Mouse (Mus musculus): ENCODE results near the gene Sipa1l1.
"Not testable (repeated sequence)": the region's sequence is repeated elsewhere in the genome, so short reads cannot be mapped to it uniquely, and the experiment has no call there.

Sipa1l1 gene

DNA sequence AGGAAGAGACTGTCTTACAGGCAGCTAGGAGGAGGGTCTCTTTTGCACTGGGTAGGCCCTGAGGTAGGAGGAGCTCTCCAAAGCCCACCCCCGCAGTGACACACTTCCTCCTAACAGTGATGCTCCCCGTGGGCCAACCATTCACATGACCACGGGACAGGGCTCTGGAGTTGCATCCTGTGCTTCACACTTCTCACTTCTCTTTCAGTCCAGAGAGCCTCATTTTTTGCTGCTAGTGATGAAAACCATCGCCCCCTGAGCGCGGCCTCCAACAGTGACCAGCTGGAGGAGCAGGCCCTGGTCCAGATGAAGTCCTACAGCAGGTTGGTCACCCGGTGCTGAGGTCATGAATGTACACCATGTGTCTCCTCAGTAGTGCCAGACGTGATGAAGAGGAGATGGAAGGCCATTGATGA is 277.5 kb downstream of the Sipa1l1 start:
- no peak for DNase-seq

DNA sequence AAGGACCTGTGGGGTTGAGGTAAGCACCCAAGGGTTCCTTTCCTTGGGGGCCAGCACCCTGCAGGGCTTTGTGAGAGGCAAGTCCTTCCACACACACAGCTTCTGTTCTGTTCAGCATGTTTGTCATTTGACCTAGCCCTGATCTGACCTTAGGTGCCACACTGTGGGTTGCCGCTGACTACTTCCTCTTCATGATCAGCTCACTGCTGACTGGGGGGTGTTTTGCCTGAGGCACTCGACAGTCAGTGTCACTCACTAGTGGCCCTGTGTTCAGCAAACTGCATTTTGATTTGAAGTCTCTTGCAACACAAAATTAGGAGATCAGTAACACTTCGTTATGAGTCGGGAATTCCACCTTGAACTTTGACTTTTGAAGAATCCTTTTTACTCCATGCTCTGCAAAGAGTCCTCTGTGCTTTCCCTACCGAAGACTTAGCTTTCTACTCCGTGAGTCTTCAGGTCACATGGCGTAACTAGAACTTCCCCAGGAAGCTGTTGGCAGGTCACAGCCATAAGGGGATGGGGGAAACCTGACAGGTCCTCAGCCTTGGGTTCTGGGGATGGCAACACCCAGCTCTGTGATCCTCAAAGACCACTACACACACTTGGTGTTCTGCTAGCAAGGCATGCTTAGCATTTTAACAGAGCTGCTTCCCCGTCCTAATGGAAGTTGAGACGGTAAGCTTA is 279.2 kb downstream of the Sipa1l1 start:
- no peak for DNase-seq

DNA sequence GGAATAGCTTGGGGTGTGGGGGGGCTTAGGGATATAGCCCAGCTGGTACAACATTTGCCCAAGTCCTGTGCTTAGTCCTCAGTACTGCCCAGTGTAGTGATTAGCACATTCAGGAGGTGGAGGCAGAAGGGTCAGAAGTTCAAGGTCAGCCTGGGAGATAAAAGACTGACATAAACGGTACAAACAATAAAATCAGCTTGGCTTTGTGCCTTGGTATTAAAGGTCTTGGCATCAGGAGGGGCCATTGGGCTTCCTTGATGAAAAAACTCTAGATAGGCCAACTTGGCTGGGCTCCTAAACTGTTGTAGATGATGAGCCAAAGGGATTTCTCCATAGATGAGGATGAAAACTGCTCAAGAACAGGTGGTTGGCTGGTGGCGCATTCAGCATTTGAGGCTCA is 283.3 kb downstream of the Sipa1l1 start:
- DNase-seq, result no peak

DNA sequence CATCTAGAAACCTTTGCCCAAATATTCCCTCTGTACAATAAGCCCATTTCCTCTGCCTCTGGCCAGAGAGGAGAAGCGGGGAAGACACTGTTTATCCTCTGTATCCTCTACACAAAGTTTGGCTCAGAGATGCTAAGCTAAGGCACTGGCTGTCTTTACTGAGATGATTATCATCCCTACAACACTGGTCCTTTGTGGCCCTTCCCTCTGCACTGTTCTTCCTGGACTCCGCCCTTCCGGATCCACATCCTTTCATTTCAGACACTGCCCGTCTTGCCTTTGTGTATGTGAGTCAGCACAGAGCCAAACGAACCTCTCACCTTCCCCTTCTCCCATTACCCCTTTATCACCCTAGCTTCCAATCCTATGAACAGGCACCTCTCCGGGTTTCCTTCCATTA is 285.3 kb downstream of the Sipa1l1 start:
- DNase-seq, result no peak

DNA sequence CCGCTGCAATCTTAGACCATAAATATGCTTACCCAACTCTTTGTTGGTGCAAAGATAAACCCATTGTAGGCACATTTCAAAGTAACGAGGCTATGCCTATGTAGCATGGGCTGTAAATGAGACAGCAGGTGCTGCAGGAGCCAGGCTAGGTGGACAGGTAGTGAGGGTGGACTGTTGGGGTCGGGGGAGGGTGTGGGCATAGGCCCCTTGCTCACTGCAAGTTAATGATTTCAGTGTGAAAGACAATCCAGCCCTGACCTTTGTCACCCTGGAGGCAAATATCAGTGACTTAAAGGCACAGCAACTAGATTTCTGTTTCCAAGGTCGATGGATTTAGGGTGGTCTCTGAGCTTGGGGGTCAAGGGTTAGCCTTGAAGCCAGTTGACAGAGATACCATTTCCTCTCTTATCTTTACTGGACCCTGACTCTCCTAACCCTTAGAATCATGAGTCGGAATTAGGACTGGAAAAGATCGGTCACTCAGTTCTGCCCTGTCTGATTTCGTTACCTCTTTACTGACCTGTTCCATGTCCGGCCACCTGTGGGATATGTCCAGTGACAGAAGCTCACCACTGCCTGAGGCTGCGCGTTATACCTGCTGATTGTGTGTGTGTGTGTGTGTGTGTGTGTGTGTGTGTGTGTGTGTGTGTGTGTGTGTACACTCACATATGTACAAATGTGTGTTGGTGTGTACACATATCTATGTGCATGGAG is 286.7 kb downstream of the Sipa1l1 start:
- DNase-seq, result no peak

DNA sequence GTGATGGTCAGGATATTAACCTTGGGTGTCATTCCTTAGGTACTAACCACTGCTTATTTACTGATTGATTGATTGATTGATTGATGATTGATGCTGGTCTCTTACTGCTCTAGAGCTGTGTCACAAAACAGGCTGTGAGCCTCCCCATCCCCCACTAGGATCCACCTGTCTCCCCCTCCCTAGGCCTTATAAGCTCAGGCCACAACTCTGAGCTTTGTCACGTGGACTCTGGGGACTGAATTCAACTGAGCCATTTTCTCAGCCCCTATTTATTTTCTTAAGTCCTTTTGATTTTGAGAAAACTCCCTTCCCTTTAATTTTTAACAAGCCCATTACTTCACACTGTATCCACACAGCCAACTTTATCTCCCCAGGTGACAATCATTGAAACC is 287.3 kb downstream of the Sipa1l1 start:
- no peak for DNase-seq

DNA sequence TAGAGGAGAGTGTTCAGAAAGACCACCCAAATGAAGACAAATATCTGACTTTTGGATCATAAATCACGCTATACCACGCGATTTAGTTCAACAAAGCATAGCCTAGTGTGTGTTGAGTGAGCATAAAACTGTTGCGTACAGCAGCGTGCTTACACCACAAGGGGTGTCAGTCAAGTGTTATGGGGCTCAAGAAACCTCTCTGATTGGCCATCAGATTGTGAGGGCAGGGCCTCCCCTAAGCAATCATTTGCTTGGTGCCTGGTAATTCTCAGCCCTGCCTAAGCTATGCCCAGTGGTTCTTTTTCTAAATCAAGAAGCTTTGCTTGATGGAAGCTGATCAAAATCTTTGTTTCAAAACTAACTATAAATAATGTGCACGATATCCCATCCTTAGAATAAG is 288.5 kb downstream of the Sipa1l1 start:
- DNase-seq, result no peak

DNA sequence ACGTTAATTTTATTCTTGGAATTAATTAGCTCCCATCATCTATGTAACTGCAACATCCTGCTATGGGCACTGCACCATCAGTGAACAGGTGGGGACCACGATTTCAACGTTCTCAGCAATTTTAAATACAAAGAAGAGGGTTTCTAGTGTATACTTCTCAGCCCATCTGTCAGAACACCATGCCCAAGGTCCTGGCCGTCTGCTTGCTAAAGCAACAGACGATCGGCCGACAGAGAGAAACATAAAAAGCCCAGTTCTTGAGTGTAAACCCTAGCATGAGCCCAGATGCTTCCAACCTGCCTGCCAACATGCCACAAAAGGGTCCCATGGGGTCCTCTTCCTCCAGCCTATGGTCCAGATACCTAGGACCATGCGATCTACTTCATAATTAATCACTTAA is 288.9 kb downstream of the Sipa1l1 start:
- DNase-seq, result peak; percentile 26

DNA sequence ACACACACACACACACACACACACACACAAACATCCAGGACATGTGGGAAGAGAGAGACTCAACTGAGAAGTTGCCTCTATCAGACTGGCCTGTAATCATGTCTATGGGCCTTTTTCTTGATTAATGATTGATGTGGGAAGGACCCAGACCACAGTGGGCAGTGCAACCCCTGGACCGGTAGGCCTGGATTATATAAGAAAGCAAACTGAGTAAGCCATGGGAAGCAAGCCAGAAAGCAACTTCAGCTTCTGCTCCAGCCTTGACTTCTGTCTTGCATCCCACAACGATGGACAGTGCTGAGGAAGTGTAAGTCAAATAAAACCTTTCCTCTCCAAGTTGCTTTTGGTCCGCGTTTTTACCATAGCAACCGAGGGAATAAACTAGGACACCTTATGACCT is 298.1 kb downstream of the Sipa1l1 start:
- DNase-seq, result no peak

DNA sequence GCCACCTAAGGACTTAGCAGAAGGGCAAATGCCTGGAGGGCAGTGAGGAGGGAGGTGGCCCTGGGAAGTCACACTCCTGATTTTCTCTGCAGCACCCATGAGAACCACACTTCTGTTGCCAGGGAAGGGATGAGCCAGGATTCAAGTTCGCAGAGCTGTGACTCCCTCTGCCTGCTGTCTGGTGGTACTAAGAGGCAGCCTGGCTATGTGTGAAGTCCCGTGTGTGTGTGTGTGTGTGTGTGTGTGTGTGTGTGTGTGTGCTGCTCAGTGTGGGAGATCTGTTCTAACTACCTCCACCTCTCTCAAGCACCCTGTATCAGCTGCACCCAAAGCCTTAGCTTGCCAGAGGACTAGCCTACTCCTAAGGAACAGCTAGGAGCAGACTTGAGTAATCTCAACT is 298.5 kb downstream of the Sipa1l1 start:
- DNase-seq, result no peak

DNA sequence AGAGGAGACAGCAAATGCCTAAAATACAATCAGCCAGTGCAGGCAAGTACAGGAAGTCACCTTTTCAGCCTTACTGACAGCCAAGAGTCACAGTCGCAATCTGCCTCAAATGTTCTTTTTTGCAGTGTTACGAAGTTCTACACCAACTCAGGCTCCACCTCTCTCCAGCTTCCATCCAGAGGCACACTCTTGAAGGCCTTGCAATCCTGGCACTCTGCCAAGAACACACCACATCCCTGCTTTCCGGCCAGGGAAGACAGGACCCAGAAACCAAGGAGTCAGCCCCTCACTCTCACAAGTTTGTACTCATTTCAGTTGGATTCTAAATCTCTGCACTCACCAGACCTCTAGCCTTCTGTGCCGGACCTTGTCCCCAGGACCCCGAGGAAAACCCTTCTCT is 299.3 kb downstream of the Sipa1l1 start:
- no peak for DNase-seq

DNA sequence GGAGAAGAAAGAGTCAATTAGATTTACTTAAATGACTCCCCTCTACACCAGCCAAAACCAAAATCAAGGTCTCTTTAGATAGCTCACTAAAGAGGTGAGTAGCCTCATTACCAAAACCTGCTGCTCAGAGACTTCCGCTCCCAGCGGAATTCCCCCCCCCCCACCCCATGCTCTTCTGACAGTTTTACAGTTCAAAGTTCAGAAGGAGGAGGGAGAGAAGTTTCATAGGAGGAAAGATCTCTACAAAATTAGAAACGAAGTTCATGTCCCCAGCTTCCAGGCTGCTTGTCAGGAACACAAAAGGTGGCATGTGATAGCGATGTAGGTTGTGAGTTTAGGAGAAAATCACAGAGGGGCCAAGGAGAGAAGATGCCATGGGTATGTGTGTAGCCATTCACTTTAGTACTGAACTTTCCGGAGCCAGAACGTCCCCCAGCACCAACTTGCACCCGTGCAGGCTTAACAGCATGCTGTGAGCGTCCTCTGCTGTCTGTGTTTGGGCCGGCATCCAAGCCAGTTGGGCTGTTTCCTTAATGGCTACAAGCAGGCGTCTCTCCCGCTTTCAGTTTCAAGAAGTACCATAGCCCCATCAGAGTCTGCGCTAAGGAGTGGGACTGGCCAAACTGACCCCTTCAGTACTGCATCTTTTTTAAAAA is 300.7 kb downstream of the Sipa1l1 start:
- DNase-seq, result peak; percentile 82

DNA sequence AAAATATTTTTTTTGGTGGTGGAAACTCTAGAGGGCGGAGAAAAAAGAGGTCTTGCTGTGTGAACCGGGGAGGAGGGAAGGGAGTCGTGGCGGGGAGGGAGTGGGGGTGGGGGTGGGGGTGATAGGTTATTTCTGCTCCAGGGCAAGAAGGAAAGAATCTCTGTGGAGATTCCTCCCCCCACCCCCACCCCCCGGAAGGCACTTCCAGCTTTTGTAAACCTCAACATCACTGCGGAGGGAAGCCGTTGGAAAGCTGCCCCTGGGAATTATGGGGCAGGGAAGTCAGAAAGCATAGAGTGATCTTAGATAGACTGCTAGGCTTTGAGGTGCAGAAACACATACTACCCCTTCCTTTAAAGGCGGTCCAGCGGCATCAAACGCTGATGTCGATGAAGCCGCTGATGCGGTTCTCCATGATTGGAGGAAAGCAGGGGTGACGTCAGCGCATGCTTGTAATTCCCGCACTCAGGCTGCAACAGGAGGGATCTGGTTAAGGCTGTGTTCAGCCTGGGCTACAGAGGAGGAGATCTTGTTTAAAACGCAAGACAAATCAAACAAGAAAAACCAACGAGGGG is 301.3 kb downstream of the Sipa1l1 start:
- DNase-seq, result peak; percentile 70

DNA sequence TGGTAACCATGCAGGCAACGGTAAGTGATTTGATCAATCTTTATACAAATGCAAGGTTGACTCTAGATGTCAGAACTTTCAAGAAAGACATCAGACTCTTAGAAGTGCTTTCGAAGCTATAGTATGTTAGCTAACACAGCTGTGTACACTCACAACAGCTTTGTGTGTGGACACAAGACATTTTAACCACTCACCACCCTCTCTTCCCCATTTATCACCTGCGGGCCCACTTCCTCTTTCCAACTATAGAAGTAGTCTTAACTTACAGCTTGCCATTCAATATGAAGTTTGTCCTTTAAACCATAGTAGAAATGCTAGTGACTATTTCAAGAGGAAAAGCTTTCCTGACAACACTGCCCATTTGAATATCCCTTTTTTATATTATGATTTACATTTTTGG is 303.7 kb downstream of the Sipa1l1 start:
- no peak for DNase-seq

DNA sequence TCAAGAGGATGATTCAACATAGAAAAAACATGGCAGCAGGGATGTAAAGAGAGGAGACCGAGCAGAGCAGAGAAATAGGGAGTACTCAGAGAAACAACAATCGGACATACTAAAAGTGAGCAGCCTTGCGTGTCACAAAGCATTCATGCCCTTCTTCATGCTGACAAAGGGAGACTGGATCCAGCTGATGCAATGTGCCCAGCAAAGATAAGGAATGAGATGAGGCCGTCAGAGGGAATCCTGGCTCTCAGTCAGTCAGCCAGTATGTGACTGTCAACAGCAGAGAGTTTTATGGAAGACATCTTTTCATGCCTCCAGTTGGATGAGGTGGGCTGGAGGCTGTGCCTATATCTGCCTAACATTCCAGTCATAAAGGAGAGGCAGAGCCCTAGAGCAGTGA is 304.1 kb downstream of the Sipa1l1 start:
- no peak for DNase-seq

DNA sequence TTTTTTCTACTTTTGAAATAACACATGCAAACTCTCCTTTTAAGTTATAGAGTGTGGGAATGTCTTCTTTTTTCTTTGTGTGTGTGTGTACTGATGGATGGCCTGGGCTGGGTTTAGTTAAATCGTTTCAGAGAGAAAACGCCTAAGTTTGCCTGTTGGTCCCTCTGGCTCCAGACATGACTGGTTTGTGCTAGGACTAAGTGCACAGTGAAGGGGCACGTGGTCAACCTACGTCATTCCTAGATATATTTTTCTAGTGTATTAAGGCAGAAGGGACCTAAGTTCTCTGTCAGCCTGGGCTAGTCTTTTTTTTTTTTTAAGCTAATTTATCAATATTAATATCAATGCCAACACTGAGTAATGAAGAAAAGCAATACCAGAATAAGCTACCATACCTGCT is 305.3 kb downstream of the Sipa1l1 start:
- no peak for DNase-seq

DNA sequence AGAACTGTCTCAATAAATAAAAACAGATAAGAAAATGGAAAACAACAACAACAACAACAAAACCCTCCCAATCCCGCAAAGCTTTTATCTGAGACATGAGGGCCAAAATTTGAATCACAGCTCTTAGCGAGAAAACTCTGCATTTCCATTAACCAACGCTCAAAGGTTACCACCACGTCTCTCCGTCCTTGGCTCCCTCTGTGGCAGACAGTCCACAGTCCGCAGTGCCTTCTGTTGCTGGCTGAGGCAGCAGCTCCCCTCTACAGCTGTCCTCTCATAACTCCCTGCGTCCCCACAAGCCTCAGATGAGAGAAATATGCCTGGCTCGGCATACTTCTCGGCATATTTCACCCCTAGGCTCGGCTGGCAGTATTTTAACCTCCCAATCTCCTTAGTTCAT is 306.9 kb downstream of the Sipa1l1 start:
- no peak for DNase-seq

DNA sequence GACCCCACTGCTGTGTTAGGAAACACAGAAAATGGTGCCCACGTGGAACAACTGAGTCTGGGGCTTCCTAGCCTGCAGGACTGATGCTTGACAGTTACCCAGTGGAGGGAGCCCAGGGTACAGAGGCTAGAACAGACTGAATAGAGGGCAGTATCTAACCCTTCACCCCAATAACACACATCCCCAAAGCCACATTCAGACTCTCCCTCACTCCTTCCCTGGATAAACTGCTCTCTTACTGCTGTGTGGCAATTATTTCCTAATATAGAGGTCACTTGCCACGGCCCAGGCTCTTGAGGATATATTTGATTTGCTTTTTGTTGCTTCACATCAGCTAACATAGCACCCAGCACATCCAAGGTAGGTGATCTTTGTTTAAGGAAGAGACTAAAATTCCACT is 307.5 kb downstream of the Sipa1l1 start:
- no peak for DNase-seq

DNA sequence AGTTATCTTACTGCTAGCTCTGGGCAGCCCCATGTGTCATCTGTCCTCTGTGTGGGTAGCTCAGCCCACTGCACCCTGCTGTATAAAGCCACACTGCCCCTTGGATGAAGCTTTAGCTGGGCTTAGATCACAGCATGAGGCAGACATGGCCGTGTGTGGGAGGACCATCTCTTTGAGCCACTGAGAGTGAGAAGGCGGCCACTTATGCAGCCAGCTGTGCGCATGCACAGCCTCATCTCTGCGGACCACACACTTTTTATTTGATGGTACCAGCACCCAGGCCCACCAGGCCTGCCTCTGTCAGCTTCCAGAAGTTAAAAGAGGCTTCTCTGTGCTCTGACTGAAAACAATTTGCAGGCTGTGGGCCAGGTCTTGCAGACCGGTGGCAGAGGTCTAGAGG is 308.7 kb downstream of the Sipa1l1 start:
- no peak for DNase-seq

DNA sequence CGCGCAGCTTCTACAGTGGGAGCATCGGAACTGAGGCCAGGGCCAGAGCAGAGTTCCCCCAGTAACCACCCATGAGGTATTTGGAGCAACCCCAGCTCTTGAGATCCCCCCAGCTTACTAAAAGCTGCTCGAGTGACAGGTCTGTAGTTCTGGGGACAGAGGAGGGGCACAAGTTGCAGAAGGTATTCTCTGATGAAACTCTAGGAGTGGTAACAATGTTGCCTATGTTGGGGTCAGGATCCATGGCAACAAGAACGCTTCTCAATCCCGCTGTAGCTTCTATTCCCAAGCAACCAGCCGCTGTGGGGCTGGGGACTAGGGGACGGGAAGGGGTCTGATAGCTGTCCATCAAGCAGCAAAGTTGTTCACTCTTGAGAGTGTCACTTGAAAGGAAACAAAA is 309.1 kb downstream of the Sipa1l1 start:
- no peak for DNase-seq

DNA sequence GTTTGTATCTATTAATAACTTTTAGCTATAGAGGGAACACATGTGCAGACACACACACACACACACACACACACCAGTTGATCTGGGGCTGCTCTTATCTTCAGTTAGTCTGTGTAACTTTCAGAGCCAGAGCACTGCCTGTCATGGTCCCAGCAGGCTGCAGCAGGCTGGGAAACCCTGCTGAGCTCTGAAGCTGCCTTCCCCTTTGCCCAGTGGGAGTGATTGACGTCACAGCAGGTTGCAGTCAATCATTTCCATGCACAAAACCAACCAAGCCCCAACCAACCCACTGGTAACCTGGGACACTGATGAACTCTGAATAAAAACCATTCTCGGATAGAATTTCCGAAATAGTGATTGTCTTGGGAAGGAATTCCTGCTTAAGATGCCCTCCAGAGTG is 310.3 kb downstream of the Sipa1l1 start:
- DNase-seq, result no peak

DNA sequence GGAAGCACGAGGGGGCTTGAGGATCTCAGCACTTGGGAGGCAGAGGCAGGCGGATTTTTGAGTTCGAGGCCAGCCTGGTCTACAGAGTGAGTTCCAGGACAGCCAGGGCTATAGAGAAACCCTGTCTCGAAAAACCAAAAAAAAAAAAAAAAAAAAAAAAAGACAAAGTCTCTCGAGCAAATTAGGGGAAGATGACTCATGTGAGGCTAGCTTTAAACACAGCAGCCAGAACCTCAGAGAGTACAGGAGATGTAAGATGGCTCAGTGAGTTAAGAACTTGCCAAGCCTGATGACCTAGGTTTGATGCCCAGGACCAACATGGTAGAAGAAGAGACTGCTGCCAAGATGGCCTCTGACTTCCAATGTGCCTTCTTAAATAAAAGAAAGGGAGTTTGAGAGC is 311.3 kb downstream of the Sipa1l1 start:
- DNase-seq, result not testable (repeated sequence)

DNA sequence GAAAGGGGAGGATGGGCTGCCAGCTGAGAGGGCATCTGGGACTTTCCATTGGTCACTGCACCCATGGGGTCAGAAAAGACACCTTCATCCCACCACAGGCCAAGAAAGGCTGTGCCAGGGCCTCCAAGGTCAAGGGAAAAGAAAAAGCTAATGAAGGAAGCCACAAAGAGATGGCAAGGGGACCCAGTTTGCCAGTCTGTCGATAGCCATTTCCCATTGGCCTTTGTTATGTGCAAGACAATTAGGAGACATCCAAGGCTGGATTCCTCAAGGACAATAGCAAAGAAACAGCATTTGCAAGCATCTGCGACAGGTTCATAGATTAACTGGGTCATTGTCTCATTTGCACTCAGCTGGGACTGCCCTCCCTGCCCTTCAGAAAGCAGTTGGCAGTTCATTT is 316.3 kb downstream of the Sipa1l1 start:
- DNase-seq, result no peak

Data from cerebellum, adult 11 months (tissue).